25 mouse cellular contexts compared by ENCODE assay signal in the genomic region with DNA sequence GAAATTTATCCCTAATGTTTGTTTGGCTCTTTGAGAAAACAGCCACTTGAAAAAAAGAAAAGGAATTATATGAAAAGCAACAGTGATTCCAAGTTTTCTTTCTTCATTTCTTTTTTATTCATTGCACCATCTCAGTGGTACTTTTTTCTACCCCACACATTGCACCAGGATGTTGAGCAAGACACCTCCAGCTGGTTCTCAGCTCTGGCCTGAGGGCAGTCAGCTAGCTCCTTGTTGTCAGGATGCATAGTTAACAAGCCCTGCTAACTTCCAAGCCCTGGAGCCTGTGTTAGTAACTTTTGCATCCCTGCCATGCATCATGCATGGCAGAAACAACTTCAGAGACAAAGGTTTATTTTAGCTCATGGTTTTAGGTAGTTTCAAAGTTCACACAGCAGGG.
DNase-seq lines count a peak whose midpoint lies in the region; TF ChIP-seq lines count a peak whose summit lies in the region.
"Had no signal": no experiment of that assay in that cellular context is flagged by ENCODE, and none has a peak within 500 bp of the region (broad histone marks: within the 10 kb centered on the region; RNA-seq: fewer than 3 reads in every experiment).

No protein-coding gene starts in this region.

- no peak for TF ChIP-seq CTCF in heart, adult 2 months (IDR thresholded peaks at IDR 0.05)
- no peak for TF ChIP-seq CTCF in bone marrow, adult 2 months (IDR thresholded peaks at IDR 0.05; ENCODE audit: control insufficient read depth, insufficient read depth, low read length)
- no peak for TF ChIP-seq CTCF in thymus, adult 2 months (IDR thresholded peaks at IDR 0.05; ENCODE audit: borderline replicate concordance, control insufficient read depth, extremely low read depth, insufficient read depth, low read length, poor library complexity)

- H3K36me3 ChIP-seq in heart, adult 2 months (ENCODE audit: control insufficient read depth, insufficient read depth, low read length) = peaks cover 17% of the 10 kb centered on the region
- H3K36me3 ChIP-seq in thymus, adult 2 months (ENCODE audit: control insufficient read depth, insufficient read depth, low read length) = no peaks in the 10 kb centered on the region
- H3K36me3 ChIP-seq: forebrain, embryonic 12.5 days; G1E; heart, embryonic 15.5 days; limb, embryonic 10.5 days; liver, embryonic 15.5 days; stomach, embryonic 15.5 days had no signal

- no peak overlapping the region for H3K9ac ChIP-seq in heart, adult 2 months (ENCODE audit: low read depth, low read length)
- H3K9ac ChIP-seq: forebrain, embryonic 12.5 days; heart, embryonic 15.5 days; hindbrain, embryonic 14.5 days; liver, embryonic 15.5 days; stomach, embryonic 15.5 days had no signal

- intact Hi-C loops in heart, adult 2 months (cut with DNase I) = no loop called here
- intact Hi-C loops in heart, postnatal 14 days (cut with DNase I) = no loop called here

- H3K79me2 ChIP-seq in heart, adult 2 months (replicated peaks; ENCODE audit: control insufficient read depth, insufficient read depth, low read length) = peaks cover 1% of the 10 kb centered on the region; the same call in 1 of the 2 replicates

- no peak for TF ChIP-seq POLR2A in heart, adult 2 months (IDR thresholded peaks at IDR 0.05; ENCODE audit: insufficient read depth, low read depth, low read length)
- TF ChIP-seq POLR2A in bone marrow, adult 2 months (IDR thresholded peaks at IDR 0.05; ENCODE audit: borderline replicate concordance, control insufficient read depth, low read depth, low read length) = no peak
- TF ChIP-seq POLR2A in thymus, adult 2 months (IDR thresholded peaks at IDR 0.05; ENCODE audit: control insufficient read depth, extremely low read depth, insufficient read depth, low read length, poor library complexity) = no peak

- H3K4me1 ChIP-seq in heart, adult 2 months (ENCODE audit: control insufficient read depth, insufficient read depth, low read length) = peaks cover 6% of the 10 kb centered on the region
- peaks cover 1% of the 10 kb centered on the region; the same call in 1 of the 2 replicates for H3K4me1 ChIP-seq in bone marrow, adult 2 months (ENCODE audit: control insufficient read depth, insufficient read depth, low read length)
- no peaks in the 10 kb centered on the region for H3K4me1 ChIP-seq in thymus, adult 2 months (replicated peaks; ENCODE audit: control insufficient read depth, insufficient read depth, low read length)

- no peak overlapping the region for H3K4me3 ChIP-seq in heart, adult 2 months
- no peak overlapping the region for H3K4me3 ChIP-seq in bone marrow, adult 2 months (replicated peaks; ENCODE audit: control insufficient read depth, low read depth, low read length)
- no peak overlapping the region for H3K4me3 ChIP-seq in thymus, adult 2 months (ENCODE audit: control insufficient read depth, insufficient read depth, low read length)
- H3K4me3 ChIP-seq: forebrain, embryonic 12.5 days; heart, embryonic 15.5 days; limb, embryonic 10.5 days; liver, embryonic 15.5 days; stomach, embryonic 15.5 days had no signal

- H3K27me3 ChIP-seq in heart, adult 2 months (ENCODE audit: control insufficient read depth, insufficient read depth, low read length) = no peaks in the 10 kb centered on the region
- no peaks in the 10 kb centered on the region for H3K27me3 ChIP-seq in thymus, adult 2 months (ENCODE audit: control insufficient read depth, insufficient read depth, low read length)
- H3K27me3 ChIP-seq: CH12.LX; forebrain, embryonic 12.5 days; heart, embryonic 15.5 days; liver, embryonic 15.5 days; stomach, embryonic 15.5 days had no signal

- DNase-seq in heart, adult 2 months = no peak
- no peak for DNase-seq in heart, postnatal 14 days
- peak; percentile 22 for DNase-seq in lung, postnatal 14 days
- DNase-seq in thymus, adult 2 months = no peak
- no peak for DNase-seq in kidney, postnatal 10 days
- no peak for DNase-seq in adrenal gland, postnatal 4 days (ENCODE audit: low spot score in 2 of 2)
- DNase-seq: adrenal gland, postnatal 25 days; B cell, adult 2 months; cerebellum, adult 11-12 months; cerebellum, postnatal 14 days; heart, postnatal 4 days; kidney, adult 18-20 months; liver; thymus, adult 18-20 months had no signal

- no peak for TF ChIP-seq EP300 in heart, adult 2 months (IDR thresholded peaks at IDR 0.05; ENCODE audit: insufficient read depth, low read depth, low read length)

- H3K27ac ChIP-seq in heart, adult 2 months = peak overlapping the region; percentile 44; the same call in 1 of the 2 replicates
- H3K27ac ChIP-seq in bone marrow, adult 2 months (ENCODE audit: control insufficient read depth, insufficient read depth, low read depth, low read length, poor library complexity) = peak overlapping the region; percentile 56; the same call in 1 of the 2 replicates
- no peak overlapping the region for H3K27ac ChIP-seq in thymus, adult 2 months (ENCODE audit: control insufficient read depth, insufficient read depth, low read length)
- H3K27ac ChIP-seq: forebrain, embryonic 12.5 days; heart, embryonic 15.5 days; hindbrain, embryonic 14.5 days; kidney, postnatal 0 days; limb, embryonic 10.5 days; liver, embryonic 15.5 days; macrophage; stomach, embryonic 15.5 days had no signal
